Mouse (Mus musculus): ENCODE data around the gene Spdye4b.

GRCm38 (mm10) chr5:143177541-143178200 lies 3.1 kb upstream of the Spdye4b start:
- TF ChIP-seq CTCF (IDR thresholded peaks at IDR 0.05; ENCODE audit: control insufficient read depth, insufficient read depth, insufficient replicate concordance, low read depth, low read length) = peak; percentile 26; the same call in 1 of the 2 replicates
- no peak for TF ChIP-seq POLR2A (IDR thresholded peaks at IDR 0.05; ENCODE audit: control insufficient read depth, low read depth, low read length)
